Mouse (Mus musculus) layer of hippocampus, postnatal 10 days (tissue): ENCODE measurements around the gene Fbxw7. TPM values are rescaled to one million over a fixed set of nuclear protein-coding genes. Genes with fewer than 3 reads are reported as not detected.
"Not testable (repeated sequence)": the region's sequence is repeated elsewhere in the genome, so short reads cannot be mapped to it uniquely, and the experiment has no call there.

Experiments
- DNase-seq, 2 experiments: peaks; one replicate each; pipeline ENCODE4 v3.0.0; 2021; ENCODE audit warnings: low spot score in 2 of 2
- total RNA-seq, 2 experiments: library from RNA; stranded (reverse); gene quantifications; 2 replicates each; pipeline ENCODE4 v1.2.3; 2021

Gene Fbxw7
- total RNA-seq, 2 experiments from 2014 or later, result 119 to 127 TPM

DNA sequence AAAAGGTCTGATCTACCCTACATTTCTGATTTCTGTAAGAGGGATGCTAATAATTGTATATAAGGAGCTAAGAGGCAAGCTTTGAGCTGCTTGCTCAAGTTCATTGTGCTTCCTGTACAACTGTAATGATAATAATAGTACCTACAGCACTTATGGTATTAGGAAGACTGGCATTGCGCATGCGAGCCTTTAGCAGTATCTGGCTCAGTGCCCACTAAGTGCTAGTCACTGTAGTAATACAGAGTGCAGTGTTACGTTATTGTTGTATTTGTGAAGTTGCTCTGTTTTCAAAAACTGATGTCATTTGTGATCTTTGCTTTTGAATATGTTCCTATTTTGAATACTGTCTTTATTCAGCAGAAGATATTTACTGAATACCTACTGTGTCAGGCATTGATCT is 11.3 kb downstream of the Fbxw7 start:
- DNase-seq, result no peak

- no peak for DNase-seq
Observed at GRCm38 (mm10) chr3:84826938-84827337, 11.9 kb downstream of the Fbxw7 start.

DNA sequence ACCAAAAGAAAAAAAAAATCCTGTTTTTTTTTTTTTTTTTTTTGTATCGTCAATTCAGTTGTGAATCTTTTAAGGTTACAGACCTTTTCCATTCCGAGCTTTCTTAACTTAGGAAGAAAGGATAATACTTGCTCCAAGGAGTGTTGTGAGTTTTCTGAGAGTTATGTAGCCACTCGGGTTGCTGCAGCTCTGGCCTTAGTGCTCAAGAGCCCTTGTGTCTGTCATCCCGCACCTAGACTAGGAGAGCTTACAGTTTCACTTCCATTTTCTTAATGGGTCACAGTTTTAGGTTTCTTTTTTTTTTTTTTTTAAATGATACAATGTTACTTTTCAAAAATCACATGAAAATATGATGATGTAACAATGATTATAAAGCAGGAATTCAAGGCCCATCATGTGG is 12.5 kb downstream of the Fbxw7 start:
- no peak for DNase-seq

GRCm38 (mm10) chr3:84829366-84829765 is 14.3 kb downstream of the Fbxw7 start:
- no peak for DNase-seq

DNA sequence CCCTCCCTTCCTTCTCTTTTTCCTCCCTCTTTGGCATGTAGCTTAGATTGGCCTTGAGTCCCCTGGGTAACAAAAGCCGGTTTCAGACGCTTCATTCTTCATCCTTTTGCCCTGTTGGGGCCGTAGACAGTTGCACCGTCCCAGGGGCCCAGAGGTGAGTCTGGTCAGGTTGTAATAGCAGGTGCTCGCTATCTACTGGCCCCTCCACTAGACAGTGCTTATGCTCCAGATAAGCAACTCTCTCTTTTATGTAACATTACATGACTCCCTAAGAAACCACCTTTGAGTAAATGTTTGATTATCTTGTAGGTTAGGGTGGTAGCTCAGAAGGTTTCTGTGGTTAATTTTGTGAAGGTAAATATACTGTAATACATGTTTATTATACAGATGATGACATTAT is 21.0 kb downstream of the Fbxw7 start:
- no peak for DNase-seq

- DNase-seq, result no peak
Observed at GRCm38 (mm10) chr3:84837984-84838383, 22.9 kb downstream of the Fbxw7 start.

- no peak for DNase-seq
Observed at GRCm38 (mm10) chr3:84839499-84839898, 24.4 kb downstream of the Fbxw7 start.

- DNase-seq, result no peak
Observed at GRCm38 (mm10) chr3:84841271-84841670, 26.2 kb downstream of the Fbxw7 start.

GRCm38 (mm10) chr3:84842793-84843192 is 27.7 kb downstream of the Fbxw7 start:
- no peak for DNase-seq

DNA sequence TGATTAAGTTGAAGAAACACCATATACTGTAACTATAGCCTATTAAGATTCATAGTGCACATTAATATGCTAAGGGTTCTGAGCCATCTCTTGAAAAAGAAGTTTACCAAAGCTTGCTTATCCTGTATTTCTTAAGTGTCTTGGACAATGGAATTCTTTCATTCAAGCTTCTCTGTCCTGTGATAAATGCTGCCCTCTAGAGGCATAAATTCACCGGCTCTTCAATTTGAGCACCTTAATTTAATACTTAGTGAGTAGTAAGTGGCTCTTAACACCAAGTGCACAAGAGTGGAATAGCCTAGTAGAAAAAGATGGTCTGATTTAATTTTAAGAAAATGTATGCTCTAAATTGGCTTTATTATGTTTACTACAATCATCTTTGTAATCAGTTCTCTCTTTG is 28.5 kb downstream of the Fbxw7 start:
- DNase-seq, result peak; percentile 47 to 57

GRCm38 (mm10) chr3:84848798-84849197 is 33.7 kb downstream of the Fbxw7 start:
- no peak for DNase-seq

- DNase-seq, result no peak
Observed at GRCm38 (mm10) chr3:84850418-84850817, 35.4 kb downstream of the Fbxw7 start.

DNA sequence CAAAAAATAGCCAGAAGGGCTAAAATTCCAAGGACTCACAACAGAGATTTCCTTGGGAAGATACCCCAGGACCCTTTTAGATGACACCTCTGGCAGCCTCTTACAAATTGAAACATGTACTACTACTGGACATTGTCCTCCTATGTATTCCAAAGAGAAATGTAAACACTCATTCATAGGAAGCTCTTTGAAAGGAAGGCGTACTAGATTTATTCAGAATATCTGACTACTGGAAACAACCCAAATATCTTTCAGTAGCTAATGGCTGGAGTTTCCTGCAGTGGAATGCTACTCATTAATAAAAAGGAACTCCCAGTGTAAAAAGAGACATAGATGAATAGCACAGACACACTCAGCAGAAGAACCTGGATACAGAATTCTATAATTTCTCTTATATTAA is 36.7 kb downstream of the Fbxw7 start:
- no peak for DNase-seq

DNA sequence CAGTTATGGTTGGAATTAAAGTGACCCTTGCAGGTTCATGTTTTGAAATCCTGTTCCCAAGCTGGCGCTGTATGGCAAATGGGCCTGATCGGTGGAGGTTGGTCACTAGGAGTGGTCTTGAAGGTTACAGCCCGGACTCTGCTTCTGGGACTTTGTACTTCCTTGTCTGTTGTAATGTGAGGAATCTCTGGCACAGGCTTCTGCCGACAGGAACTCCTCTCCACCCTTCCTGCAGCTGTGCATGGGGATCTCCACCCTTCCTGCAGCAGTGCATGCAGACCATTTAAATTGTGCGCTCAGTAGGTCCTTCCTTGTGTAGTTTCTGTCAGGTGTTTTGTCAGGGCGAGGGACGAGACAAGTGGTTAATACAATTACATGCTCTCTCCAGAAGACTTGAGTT is 37.8 kb downstream of the Fbxw7 start:
- DNase-seq, result no peak

DNA sequence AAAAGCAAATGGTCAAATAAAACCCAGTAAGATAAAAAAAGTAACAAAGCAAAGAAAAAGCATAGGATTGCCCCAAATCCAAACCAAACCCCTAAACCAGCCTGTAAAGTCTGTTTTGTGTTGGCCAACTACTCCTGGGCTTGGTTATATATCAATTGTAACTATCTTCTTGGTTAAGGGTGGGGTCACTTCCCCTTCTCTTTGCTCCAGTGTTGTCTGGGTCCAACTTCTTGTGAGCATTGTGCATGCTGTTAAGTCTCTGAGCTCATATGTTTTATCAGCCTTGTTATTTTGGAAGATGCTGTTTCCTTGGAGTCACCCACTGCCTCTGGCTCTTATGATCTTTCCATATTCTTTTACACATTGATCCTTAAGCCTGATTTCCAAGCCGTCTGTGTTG is 39.4 kb downstream of the Fbxw7 start:
- DNase-seq, result no peak

- no peak for DNase-seq
Observed at GRCm38 (mm10) chr3:84860669-84861068, 45.6 kb downstream of the Fbxw7 start.

DNA sequence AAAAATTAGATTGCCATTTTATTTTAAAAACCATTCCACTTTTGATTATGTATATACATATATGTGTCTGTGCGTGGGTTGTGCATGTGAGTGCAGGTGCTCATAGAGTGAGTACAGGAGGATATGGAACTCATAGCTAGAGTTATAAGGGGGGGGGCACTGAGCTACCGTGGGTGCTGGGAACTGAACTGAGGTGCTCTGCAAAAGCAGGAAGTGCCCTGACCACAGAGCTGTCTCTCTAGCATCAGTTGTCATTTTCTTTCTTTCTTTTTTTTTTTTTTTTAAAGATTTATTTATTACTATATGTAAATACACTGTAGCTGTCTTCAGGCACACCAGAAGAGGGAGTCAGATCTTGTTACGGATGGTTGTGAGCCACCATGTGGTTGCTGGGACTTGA is 46.7 kb downstream of the Fbxw7 start:
- not testable (repeated sequence) for DNase-seq

GRCm38 (mm10) chr3:84865684-84866083 is 50.6 kb downstream of the Fbxw7 start:
- no peak for DNase-seq

- no peak for DNase-seq
Observed at GRCm38 (mm10) chr3:84866866-84867265, 51.8 kb downstream of the Fbxw7 start.

DNA sequence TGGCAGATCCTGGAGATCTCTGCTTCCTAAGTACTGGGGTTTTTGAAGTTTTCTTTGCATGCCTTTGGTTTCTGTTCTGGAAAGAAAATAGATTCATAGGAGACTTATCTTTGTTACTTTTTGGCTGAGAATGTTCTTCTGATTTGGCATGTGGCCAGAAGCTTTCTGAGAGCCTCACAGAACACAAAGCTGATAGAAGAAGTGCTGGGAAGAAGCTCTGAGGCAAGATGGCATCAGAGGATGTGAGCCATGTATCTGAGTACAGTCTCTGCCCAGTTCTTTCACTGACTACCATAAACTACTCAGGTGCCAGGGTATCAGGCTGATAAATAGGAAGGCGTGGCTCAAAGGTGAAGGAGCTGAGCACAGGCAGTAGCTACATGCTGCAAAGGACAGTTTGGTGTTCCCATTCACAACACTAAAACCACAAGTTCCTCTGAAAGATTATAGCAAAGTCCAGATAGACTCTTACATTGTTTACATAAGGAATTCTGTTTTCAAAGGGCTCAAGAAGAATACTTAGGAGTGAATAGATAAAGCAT is 52.4 kb downstream of the Fbxw7 start:
- no peak for DNase-seq

GRCm38 (mm10) chr3:84867991-84868390 is 52.9 kb downstream of the Fbxw7 start:
- no peak for DNase-seq

- no peak for DNase-seq
Observed at GRCm38 (mm10) chr3:84870126-84870525, 55.1 kb downstream of the Fbxw7 start.

- DNase-seq, result no peak
Observed at GRCm38 (mm10) chr3:84875306-84875705, 60.2 kb downstream of the Fbxw7 start.

DNA sequence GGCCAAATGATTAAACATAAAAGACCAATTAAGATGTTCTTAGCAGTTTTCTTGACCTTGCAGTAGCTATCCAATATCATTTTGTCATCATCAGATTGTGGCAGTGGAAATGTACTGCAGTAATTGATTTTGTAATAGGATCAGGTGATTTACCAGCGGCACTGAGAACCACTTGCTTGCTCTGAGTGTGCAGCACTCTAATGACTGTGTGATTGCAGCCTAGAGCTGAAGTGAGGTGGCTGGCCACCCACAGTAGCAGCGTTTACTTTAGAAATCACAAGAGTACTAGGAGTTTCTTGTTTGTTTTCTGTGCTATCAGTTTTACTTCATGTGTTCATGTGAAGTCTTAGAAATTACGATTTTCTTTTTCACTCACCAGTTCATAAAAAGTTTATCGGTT is 61.1 kb downstream of the Fbxw7 start:
- DNase-seq, result no peak
